Mouse (Mus musculus) neural tube, embryonic 14.5 days (tissue): ENCODE measurements around the gene Nfkbiz. TPM values are rescaled to one million over a fixed set of nuclear protein-coding genes. Genes with fewer than 3 reads are reported as not detected.

Source experiments
- ATAC-seq: fragments of 200-750 bp; cut with Nextera tagmentation; 2 replicates; pipeline ENCODE4 v1.8.0; 2017; ENCODE audit warnings: low read depth, mild to moderate bottlenecking, moderate TSS enrichment, moderate library complexity
- H3K27ac ChIP-seq: fragments of 300-500 bp; sonication (generic); 2 replicates; pipeline ENCODE4 v1.5.1; 2014; ENCODE audit warnings: low read depth, mild to moderate bottlenecking, control low read depth, low read length, moderate library complexity, mixed read lengths
- H3K27me3 ChIP-seq: fragments of 300-500 bp; sonication (generic); 2 replicates; pipeline ENCODE4 v1.6.1; 2014; ENCODE audit warnings: low read length; ENCODE audit not compliant: control insufficient read depth, insufficient read depth
- H3K36me3 ChIP-seq: fragments of 300-500 bp; sonication (generic); 2 replicates; pipeline ENCODE4 v1.6.1; 2014; ENCODE audit warnings: low read length, mixed read lengths; ENCODE audit not compliant: control insufficient read depth, insufficient read depth
- H3K4me1 ChIP-seq: fragments of 300-500 bp; sonication (generic); 2 replicates; pipeline ENCODE4 v1.6.1; 2014; ENCODE audit warnings: low read length; ENCODE audit not compliant: control insufficient read depth, insufficient read depth
- H3K4me2 ChIP-seq: fragments of 300-500 bp; sonication (generic); 2 replicates; pipeline ENCODE4 v1.6.1; 2014; ENCODE audit warnings: mild to moderate bottlenecking, low read depth, low read length, control low read depth
- H3K4me3 ChIP-seq: fragments of 300-500 bp; sonication (generic); 2 replicates; pipeline ENCODE4 v1.5.1; 2014; ENCODE audit warnings: low read depth, low read length, control low read depth, mixed read lengths
- H3K9ac ChIP-seq: fragments of 300-500 bp; sonication (generic); replicated peaks from 2 replicates; pipeline ENCODE4 v1.6.1; 2014; ENCODE audit warnings: low read depth, mild to moderate bottlenecking, control low read depth, low read length, mixed read lengths
- H3K9me3 ChIP-seq: fragments of 300-500 bp; sonication (generic); 2 replicates; pipeline ENCODE4 v1.6.1; 2016; ENCODE audit warnings: low read length; ENCODE audit not compliant: control insufficient read depth
- WGBS: fragments of 180-500 bp; shearing (Covaris S2); extraction: QIAGEN DNeasy Blood & Tissue Kit; methylation state at CpG from one replicate; pipeline ENCODE4 v1.1.7; 2014; 5-methylcytosine and 5-hydroxymethylcytosine counted together
- polyA plus RNA-seq: library from polyadenylated mRNA; unstranded; fragments of >200 nt; fragmentation: Nextera tagmentation; extraction: Ambion mirVana; gene quantifications from 2 replicates; pipeline ENCODE4 v1.2.1, GENCODE M21; 2014

Nfkbiz gene
- polyA plus RNA-seq, 1 experiment from 2014 or later: 1.8 TPM

DNA sequence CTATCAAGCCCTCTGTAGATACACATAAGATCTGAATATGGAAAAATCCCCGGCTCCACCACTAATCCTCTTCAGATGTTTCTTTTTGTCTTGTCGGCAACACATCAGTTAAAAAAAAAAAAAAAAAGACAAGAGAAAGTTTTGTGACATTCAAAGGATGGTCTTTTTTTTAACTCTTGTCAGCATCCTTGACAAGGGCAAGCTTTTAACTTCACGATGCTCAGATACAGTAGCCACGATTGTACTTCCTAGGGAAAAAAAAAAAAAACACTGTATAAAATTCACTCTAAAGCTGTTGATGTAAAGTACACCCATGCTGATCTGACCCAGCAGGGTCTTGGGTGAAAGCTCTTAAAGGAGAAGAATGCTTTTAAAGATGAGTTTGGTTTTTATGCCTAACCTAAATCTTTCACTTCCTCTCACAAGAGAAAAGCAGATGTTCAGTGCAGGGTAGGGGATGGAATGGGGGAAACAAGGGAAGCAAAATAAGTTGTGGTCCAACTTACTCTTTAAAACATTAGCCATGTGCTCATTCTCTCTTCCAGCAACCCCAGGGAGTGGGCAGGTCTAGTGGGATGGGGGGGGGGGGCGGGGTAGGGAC is 57.6 kb downstream of the Nfkbiz start:
- H3K4me3 ChIP-seq: no peak overlapping the region
- ATAC-seq: no peak
- no peaks in the 10 kb centered on the region for H3K9me3 ChIP-seq
- WGBS: 69% methylated on average over 5 of the region's 5 CpGs
- no peak overlapping the region for H3K4me2 ChIP-seq
- no peaks in the 10 kb centered on the region for H3K4me1 ChIP-seq
- H3K36me3 ChIP-seq: no peaks in the 10 kb centered on the region
- no peak overlapping the region for H3K27ac ChIP-seq
- H3K9ac ChIP-seq: no peak overlapping the region
- no peaks in the 10 kb centered on the region for H3K27me3 ChIP-seq

DNA sequence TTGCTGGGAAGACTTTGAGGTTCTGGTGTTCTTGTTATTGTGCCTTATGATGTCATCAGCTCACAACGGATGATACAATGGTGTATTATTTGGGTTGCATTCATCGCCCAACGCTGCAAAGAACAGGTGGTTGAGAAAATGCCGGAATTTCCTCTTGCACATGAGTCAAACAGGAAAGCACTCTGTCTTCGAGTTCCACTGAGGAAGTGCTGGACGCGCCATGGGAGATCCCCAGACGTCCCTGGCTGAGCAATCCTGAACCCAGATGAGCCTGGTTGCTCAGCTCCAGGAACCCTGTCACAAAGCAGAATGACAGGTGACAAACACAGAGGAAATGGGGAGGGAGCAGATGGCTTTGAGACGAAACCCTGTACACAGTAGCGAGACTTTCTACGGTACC is 62.4 kb downstream of the Nfkbiz start:
- no peak overlapping the region for H3K27ac ChIP-seq

DNA sequence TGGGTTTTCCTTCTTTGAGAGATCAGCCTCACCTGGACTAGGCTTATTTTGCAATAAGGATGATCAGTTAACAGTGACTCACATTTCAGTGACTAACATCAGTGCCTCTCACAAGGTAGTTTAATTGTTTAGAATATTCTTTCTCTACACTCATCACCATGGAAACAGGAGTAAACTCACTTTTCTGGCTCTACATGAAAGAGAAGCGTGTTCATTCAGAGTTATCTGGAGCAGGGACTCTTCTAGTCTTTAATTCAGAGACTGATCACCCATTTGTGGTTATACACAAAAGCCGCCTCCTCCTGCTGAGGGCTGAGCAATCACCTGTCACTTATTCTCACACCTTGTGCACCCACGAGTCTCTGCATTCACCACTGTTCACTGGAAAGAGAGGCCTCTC is 68.5 kb downstream of the Nfkbiz start:
- Histone ChIP-seq H3K27ac (no peak overlapping the region), H3K4me1 (no peaks in the 10 kb centered on the region), H3K4me2 (no peak overlapping the region), H3K27me3 (no peaks in the 10 kb centered on the region), H3K9ac (no peak overlapping the region), H3K9me3 (no peaks in the 10 kb centered on the region), H3K4me3 (no peak overlapping the region), H3K36me3 (no peaks in the 10 kb centered on the region)
- WGBS: 82% methylated on average over 3 of the region's 3 CpGs
- ATAC-seq: no peak

More for the DNA sequence above, 62.4 kb downstream of the Nfkbiz start:
- no peak overlapping the region for H3K4me3 ChIP-seq
- H3K4me2 ChIP-seq: no peak overlapping the region
- H3K36me3 ChIP-seq: no peaks in the 10 kb centered on the region
- no peak for ATAC-seq
- no peaks in the 10 kb centered on the region for H3K9me3 ChIP-seq
- no peaks in the 10 kb centered on the region for H3K4me1 ChIP-seq
- WGBS: 87% methylated on average over 11 of the region's 11 CpGs
- H3K27me3 ChIP-seq: no peaks in the 10 kb centered on the region
- no peak overlapping the region for H3K9ac ChIP-seq

Other genes starting within 250 kb of the Nfkbiz start
- 1.3 TPM in 2 replicates for gene Nxpe3, start 56.4 kb upstream of the Nfkbiz start, polyA plus RNA-seq
- gene Cep97, start 96.0 kb upstream of the Nfkbiz start, polyA plus RNA-seq: 18.4 and 18.9 TPM in 2 replicates
- 529 and 563 TPM in 2 replicates for gene Rpl24, start 127.4 kb upstream of the Nfkbiz start, polyA plus RNA-seq
- 26.5 and 30.6 TPM in 2 replicates for gene Zbtb11, start 135.0 kb upstream of the Nfkbiz start, polyA plus RNA-seq
- 197 and 228 TPM in 2 replicates for gene Pcnp, start 190.8 kb upstream of the Nfkbiz start, polyA plus RNA-seq
- 21.5 and 23.8 TPM in 2 replicates for gene Trmt10c, start 198.9 kb upstream of the Nfkbiz start, polyA plus RNA-seq
- gene Senp7, start 209.4 kb upstream of the Nfkbiz start, polyA plus RNA-seq: 62.4 and 73.6 TPM in 2 replicates